Mouse (Mus musculus): Measurements from ENCODE around the gene Brwd1. TPM values are rescaled to one million over a fixed set of nuclear protein-coding genes. Genes with fewer than 3 reads are reported as not detected.
"Not testable (repeated sequence)": the region's sequence is repeated elsewhere in the genome, so short reads cannot be mapped to it uniquely, and the experiment has no call there.

Gene Brwd1
- polyA plus RNA-seq, 1 experiment from 2014 or later, result 249 TPM

- not testable (repeated sequence) for H3K9ac ChIP-seq; H3K4me1 ChIP-seq (replicated peaks); ATAC-seq (ENCODE audit: low read depth); H3K27me3 ChIP-seq; H3K27ac ChIP-seq (replicated peaks); H3K4me3 ChIP-seq; H3K36me3 ChIP-seq; H3K9me3 ChIP-seq; H3K4me2 ChIP-seq
- 74% methylated on average over 1 of the region's 1 CpGs for WGBS
Observed at GRCm38 (mm10) chr16:95961484-95961883, 120.8 kb downstream of the Brwd1 start.

- 97% methylated on average over 2 of the region's 2 CpGs for WGBS
- not testable (repeated sequence) for H3K27ac ChIP-seq (replicated peaks); H3K27me3 ChIP-seq; H3K4me1 ChIP-seq (replicated peaks); H3K9ac ChIP-seq; ATAC-seq (ENCODE audit: low read depth); H3K4me3 ChIP-seq; H3K9me3 ChIP-seq; H3K36me3 ChIP-seq; H3K4me2 ChIP-seq
Observed at GRCm38 (mm10) chr16:95960689-95961088, 121.6 kb downstream of the Brwd1 start.

- Histone ChIP-seq H3K9me3 (no peaks in the 10 kb centered on the region), H3K9ac (no peak overlapping the region), H3K4me2 (no peak overlapping the region), H3K4me3 (no peak overlapping the region), H3K4me1 (replicated peaks) (no peaks in the 10 kb centered on the region; the same call in 1 of the 2 replicates), H3K27me3 (no peaks in the 10 kb centered on the region), H3K36me3 (no peaks in the 10 kb centered on the region), H3K27ac (replicated peaks) (no peak overlapping the region)
- no peak for ATAC-seq (ENCODE audit: low read depth)
- WGBS, result 82% methylated on average over 8 of the region's 8 CpGs
Observed at GRCm38 (mm10) chr16:95958080-95958479, 124.2 kb downstream of the Brwd1 start.

- WGBS, result 68% methylated on average over 5 of the region's 5 CpGs
- Histone ChIP-seq H3K27me3 (no peaks in the 10 kb centered on the region), H3K27ac (replicated peaks) (no peak overlapping the region), H3K9ac (no peak overlapping the region), H3K36me3 (no peaks in the 10 kb centered on the region), H3K9me3 (no peaks in the 10 kb centered on the region), H3K4me1 (replicated peaks) (no peaks in the 10 kb centered on the region), H3K4me3 (no peak overlapping the region), H3K4me2 (no peak overlapping the region)
- no peak for ATAC-seq (ENCODE audit: low read depth)
Observed at GRCm38 (mm10) chr16:95956618-95957017, 125.7 kb downstream of the Brwd1 start.

DNA sequence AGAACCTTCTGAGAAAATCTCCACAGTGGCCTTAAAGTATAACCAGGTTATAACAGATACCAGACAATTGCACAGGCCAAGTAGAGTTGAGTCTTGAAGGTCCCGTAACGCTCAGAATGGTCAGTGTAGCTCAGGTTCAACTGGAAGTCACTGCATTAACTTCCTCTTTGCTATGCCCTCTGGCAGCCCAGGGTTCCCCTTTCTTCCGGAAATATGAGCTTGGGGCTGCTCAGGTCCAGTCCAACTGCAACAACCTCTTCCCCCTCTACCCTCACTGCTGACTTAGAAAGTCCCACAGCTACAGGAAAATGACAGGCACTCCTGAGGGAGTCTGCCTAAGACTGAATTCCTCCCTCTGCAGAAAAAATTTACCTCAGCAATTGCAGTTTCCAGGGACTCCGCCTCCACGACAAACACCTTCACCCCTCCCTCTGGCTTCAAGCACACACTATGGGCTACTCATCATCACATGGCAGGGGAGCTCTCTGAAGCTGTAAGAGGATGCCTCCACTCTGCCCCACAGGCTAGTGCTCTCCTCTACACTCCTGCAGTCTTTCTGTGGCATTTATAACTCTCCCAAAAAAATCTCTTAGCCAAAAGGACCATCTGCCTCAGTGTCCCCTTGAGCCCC lies 126.5 kb downstream of the Brwd1 start:
- Histone ChIP-seq H3K27ac (replicated peaks) (no peak overlapping the region), H3K4me1 (replicated peaks) (no peaks in the 10 kb centered on the region), H3K27me3 (no peaks in the 10 kb centered on the region), H3K9ac (no peak overlapping the region), H3K4me2 (no peak overlapping the region), H3K9me3 (no peaks in the 10 kb centered on the region), H3K36me3 (no peaks in the 10 kb centered on the region), H3K4me3 (no peak overlapping the region)
- WGBS, result 87% methylated on average over 5 of the region's 5 CpGs
- ATAC-seq (ENCODE audit: low read depth), result no peak

DNA sequence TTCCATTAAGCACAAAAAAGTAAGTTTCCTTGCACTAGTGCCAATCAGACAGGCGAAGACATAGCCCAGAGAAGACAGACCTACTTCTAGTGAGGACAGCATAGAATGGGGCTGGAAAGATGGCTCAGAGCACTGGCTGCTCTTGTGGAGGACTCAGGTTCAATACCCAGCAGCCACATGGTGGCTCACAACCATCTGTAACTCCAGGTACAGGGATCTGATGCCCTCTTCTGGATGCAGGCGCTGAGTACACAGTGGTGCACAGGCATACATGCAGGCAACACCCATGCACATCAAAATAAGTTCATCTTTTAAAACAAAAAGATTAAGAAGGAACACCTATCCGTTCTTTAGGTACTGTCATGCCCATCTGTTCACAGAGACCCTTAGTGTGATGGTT lies 128.0 kb downstream of the Brwd1 start:
- Histone ChIP-seq H3K4me2 (no peak overlapping the region), H3K9me3 (no peaks in the 10 kb centered on the region), H3K9ac (no peak overlapping the region), H3K4me1 (replicated peaks) (no peaks in the 10 kb centered on the region), H3K27me3 (no peaks in the 10 kb centered on the region), H3K27ac (replicated peaks) (no peak overlapping the region), H3K4me3 (no peak overlapping the region), H3K36me3 (no peaks in the 10 kb centered on the region)
- no peak for ATAC-seq (ENCODE audit: low read depth)
- whole genome bisulfite sequencing, result 84% methylated on average over 3 of the region's 3 CpGs

GRCm38 (mm10) chr16:95953159-95953650 lies 129.1 kb downstream of the Brwd1 start:
- no peak overlapping the region for H3K4me3 ChIP-seq
- H3K4me2 ChIP-seq, result no peak overlapping the region
- no peak overlapping the region for H3K9ac ChIP-seq
- WGBS, result 85% methylated on average over 4 of the region's 4 CpGs
- no peaks in the 10 kb centered on the region for H3K36me3 ChIP-seq
- ATAC-seq (ENCODE audit: low read depth), result no peak
- H3K4me1 ChIP-seq (replicated peaks), result no peaks in the 10 kb centered on the region
- H3K27me3 ChIP-seq, result no peaks in the 10 kb centered on the region
- H3K27ac ChIP-seq (replicated peaks), result no peak overlapping the region
- H3K9me3 ChIP-seq, result no peaks in the 10 kb centered on the region

- no peaks in the 10 kb centered on the region for H3K4me1 ChIP-seq (replicated peaks)
Observed at GRCm38 (mm10) chr16:95951471-95951870, 130.9 kb downstream of the Brwd1 start.

DNA sequence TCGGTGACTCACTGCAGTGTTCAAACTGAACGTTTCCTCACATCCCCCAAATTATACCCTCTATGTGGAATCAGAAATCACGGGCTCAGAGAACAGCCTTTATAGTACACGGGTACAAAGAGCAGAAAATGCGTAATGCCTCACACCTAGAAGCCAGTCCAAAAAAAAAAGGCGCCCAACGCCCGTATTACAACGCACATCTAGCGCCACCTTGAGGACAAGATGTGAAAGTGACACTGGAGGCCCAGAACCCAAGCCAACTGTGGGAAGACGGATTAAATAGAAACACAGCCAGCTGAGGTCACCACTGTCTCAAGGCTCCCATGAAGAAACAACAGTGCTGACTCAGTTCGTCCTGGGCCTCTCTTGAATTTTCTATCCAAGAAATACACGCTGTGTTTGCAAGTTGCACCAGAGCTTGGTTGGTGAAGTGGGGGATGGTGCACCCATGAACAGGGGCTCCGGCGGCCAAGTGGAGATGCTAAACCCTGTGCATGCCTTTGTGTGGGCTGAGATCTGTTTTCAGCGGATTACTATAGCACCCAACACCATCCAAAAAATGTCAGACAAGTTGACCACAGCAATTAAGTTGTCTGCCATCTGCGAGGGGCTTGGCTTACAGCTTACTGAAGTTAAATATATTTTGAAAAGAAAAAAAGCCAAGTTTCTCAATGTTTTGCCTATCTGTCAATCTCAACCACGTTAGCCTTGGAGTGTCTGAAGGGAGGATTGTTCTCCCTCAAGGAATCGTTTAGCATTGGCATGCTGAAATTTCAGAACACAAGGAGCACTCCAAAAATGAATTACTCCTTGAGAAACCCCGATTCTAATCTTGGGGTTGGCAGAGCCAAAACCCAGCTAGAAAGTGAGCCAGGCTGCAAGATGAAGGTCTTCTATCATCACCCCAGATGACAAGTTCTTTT lies 136.7 kb downstream of the Brwd1 start:
- peak; percentile 65 for ATAC-seq (ENCODE audit: low read depth)
- Histone ChIP-seq H3K4me3 (no peak overlapping the region), H3K9ac (no peak overlapping the region), H3K4me1 (replicated peaks) (peaks cover 4% of the 10 kb centered on the region; the same call in 1 of the 2 replicates), H3K36me3 (no peaks in the 10 kb centered on the region), H3K27me3 (no peaks in the 10 kb centered on the region), H3K4me2 (peak overlapping the region; percentile 20; the same call in 1 of the 2 replicates), H3K9me3 (no peaks in the 10 kb centered on the region), H3K27ac (replicated peaks) (no peak overlapping the region)
- 31% methylated on average over 20 of the region's 20 CpGs for WGBS

More at GRCm38 (mm10) chr16:95951471-95951870, 130.9 kb downstream of the Brwd1 start:
- Histone ChIP-seq H3K4me2 (no peak overlapping the region), H3K36me3 (no peaks in the 10 kb centered on the region), H3K4me3 (no peak overlapping the region), H3K27me3 (no peaks in the 10 kb centered on the region), H3K27ac (replicated peaks) (no peak overlapping the region), H3K9ac (no peak overlapping the region), H3K9me3 (no peaks in the 10 kb centered on the region)
- ATAC-seq (ENCODE audit: low read depth), result no peak
- WGBS, result 97% methylated on average over 2 of the region's 2 CpGs

- no peaks in the 10 kb centered on the region for H3K27me3 ChIP-seq
- no peak overlapping the region for H3K4me2 ChIP-seq
- no peak overlapping the region for H3K4me3 ChIP-seq
- 84% methylated on average over 6 of the region's 6 CpGs for WGBS
- H3K27ac ChIP-seq (replicated peaks), result no peak overlapping the region
- H3K9me3 ChIP-seq, result 0 out of 2 replicates have a peak, but pooled peaks cover 2% of the 10 kb centered on the region
- no peak overlapping the region for H3K9ac ChIP-seq
- no peaks in the 10 kb centered on the region for H3K36me3 ChIP-seq
- no peak for ATAC-seq (ENCODE audit: low read depth)
- H3K4me1 ChIP-seq (replicated peaks), result peaks cover 4% of the 10 kb centered on the region; the same call in 1 of the 2 replicates
Observed at GRCm38 (mm10) chr16:95943186-95943585, 139.1 kb downstream of the Brwd1 start.
